Mouse (Mus musculus) lung, adult 2 months (tissue): Measurements from ENCODE around the gene Xrn1.

Source experiments
- CTCF ChIP-seq: fragments of 200-500 bp; IDR thresholded peaks from 2 replicates; pipeline ENCODE4 v1.5.1; 2011; ENCODE audit warnings: mild to moderate bottlenecking, low read length, control low read depth; ENCODE audit not compliant: insufficient read depth
- POLR2A ChIP-seq: fragments of 200-500 bp; IDR thresholded peaks from 2 replicates; pipeline ENCODE4 v1.6.1; 2011; ENCODE audit warnings: low read depth, mild to moderate bottlenecking, control low read depth, low read length, borderline replicate concordance; ENCODE audit errors: extremely low read depth

- TF ChIP-seq POLR2A (no peak), CTCF (no peak)
Observed at GRCm38 (mm10) chr9:95978279-95978678, 23.7 kb downstream of the Xrn1 start.
